Mouse (Mus musculus) liver, adult 2 months (tissue): ENCODE measurements around the gene Csad. TPM values are rescaled to one million over a fixed set of nuclear protein-coding genes. Genes with fewer than 3 reads are reported as not detected.

ENCODE experiments used
- DNase-seq: peaks from one replicate; pipeline ENCODE4 v3.0.0-alpha.2; 2011; ENCODE audit warnings: low read depth, low spot score; ENCODE audit errors: extremely low read depth
- H3K27ac ChIP-seq: fragments of 200-500 bp; replicated peaks from 2 replicates; pipeline ENCODE4 v1.5.1; 2012; ENCODE audit warnings: low read depth, mild to moderate bottlenecking, control low read depth, inconsistent platforms, low read length; ENCODE audit not compliant: insufficient read depth
- H3K27me3 ChIP-seq: fragments of 200-500 bp; 2 replicates; pipeline ENCODE4 v1.6.1; 2012; ENCODE audit warnings: mild to moderate bottlenecking, moderate library complexity, low read length, inconsistent platforms; ENCODE audit not compliant: control insufficient read depth, insufficient read depth
- H3K36me3 ChIP-seq: fragments of 200-500 bp; 2 replicates; pipeline ENCODE4 v1.6.1; 2012; ENCODE audit warnings: low read length, inconsistent platforms; ENCODE audit not compliant: control insufficient read depth, insufficient read depth
- H3K4me1 ChIP-seq: fragments of 200-500 bp; 2 replicates; pipeline ENCODE4 v1.6.1; 2011; ENCODE audit warnings: low read length; ENCODE audit not compliant: control insufficient read depth, insufficient read depth
- H3K4me3 ChIP-seq: fragments of 200-500 bp; 2 replicates; pipeline ENCODE4 v1.5.1; 2011; ENCODE audit warnings: low read depth, mild to moderate bottlenecking, control low read depth, low read length, moderate library complexity; ENCODE audit not compliant: insufficient read depth
- H3K79me2 ChIP-seq: fragments of 200-500 bp; 2 replicates; pipeline ENCODE4 v1.6.1; 2012; ENCODE audit warnings: inconsistent platforms, mild to moderate bottlenecking, low read length, moderate library complexity; ENCODE audit not compliant: control insufficient read depth, insufficient read depth
- H3K9ac ChIP-seq: fragments of 200-500 bp; 2 replicates; pipeline ENCODE4 v1.6.1; 2012; ENCODE audit warnings: low read depth, mild to moderate bottlenecking, control low read depth, inconsistent platforms, low read length
- CTCF ChIP-seq: fragments of 200-500 bp; IDR thresholded peaks from 2 replicates; pipeline ENCODE4 v1.5.1; 2011; ENCODE audit warnings: low read depth, low read length, control low read depth
- POLR2A ChIP-seq: fragments of 200-500 bp; IDR thresholded peaks from 2 replicates; pipeline ENCODE4 v1.6.1; 2011; ENCODE audit warnings: low read length, control low read depth; ENCODE audit not compliant: insufficient read depth; ENCODE audit errors: extremely low read depth
- WGBS: fragments of 180-500 bp; shearing (Covaris S2); methylation state at CpG from one replicate; pipeline ENCODE4 v1.1.7; 2018; 5-methylcytosine and 5-hydroxymethylcytosine counted together
- polyA plus RNA-seq: library from polyadenylated mRNA; depleted of rRNA; stranded (reverse); fragments of >200 nt; gene quantifications from 2 replicates; pipeline ENCODE4 v1.2.3, GENCODE M21; 2012; rRNA removed
- total RNA-seq: library from RNA; depleted of rRNA; stranded (reverse); fragments of >200 nt; gene quantifications from 2 replicates; pipeline ENCODE4 v1.2.3, GENCODE M21; 2014; rRNA removed

The Csad gene
- total RNA-seq, result 47.6 and 449 TPM in 2 replicates
- 107 and 123 TPM in 2 replicates for polyA plus RNA-seq

DNA sequence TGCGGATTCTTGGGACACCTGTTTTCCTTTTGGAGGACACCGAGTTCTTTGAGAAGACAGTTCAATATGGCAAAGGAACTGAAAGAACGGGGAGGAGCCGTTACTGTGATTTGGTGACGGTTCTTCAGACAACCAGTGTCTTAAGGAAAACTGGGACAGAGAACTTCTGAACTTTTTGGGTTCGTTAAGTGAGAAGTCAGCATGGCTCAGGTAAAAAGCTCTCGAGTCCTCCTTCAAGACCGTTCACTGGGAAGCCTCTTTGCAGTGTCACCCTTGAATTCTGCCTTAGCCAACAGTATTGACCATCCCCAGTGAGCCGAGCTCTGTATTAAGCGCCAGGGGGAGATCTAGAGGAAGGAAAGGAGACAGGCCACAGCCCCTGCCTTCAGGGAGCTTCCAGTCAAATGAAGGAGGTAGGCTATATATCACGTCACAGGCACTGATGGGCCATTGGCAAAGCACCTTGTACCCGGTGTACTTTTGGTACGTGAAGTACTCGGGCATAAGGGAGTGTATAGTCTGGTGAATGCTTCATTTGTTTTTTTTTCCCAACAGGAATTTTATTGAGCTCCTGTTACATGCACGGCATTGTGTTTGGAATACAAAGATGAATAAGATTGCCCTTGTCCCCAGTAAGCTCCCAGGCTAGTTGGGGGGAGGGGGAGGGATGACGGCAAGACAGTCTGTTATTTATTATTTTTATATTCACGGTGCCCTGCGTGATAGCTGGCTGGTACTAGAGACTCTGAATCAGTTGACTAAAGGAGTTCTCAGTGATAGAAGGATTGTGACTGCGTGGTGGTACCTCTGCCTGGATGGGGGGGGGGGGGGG is at the start of gene Csad:
Gene Csad (minus strand): TSS at position 51 of the 832 bp plus-strand sequence.
- Histone ChIP-seq H3K4me1 (peaks cover 11% of the 10 kb centered on the region), H3K36me3 (peaks cover 36% of the 10 kb centered on the region), H3K27ac (peak within 1 kb of the TSS; percentile 94), H3K4me3 (peak within 1 kb of the TSS; percentile 98), H3K79me2 (peaks cover 10% of the 10 kb centered on the region; the same call in 1 of the 2 replicates), H3K9ac (peak within 1 kb of the TSS; percentile 99), H3K27me3 (no peaks in the 10 kb centered on the region)
- no peak for TF ChIP-seq CTCF
- TF ChIP-seq POLR2A, result no peak
- DNase-seq, result no peak
- WGBS, result 54% methylated on average over 19 of the region's 19 CpGs

DNA sequence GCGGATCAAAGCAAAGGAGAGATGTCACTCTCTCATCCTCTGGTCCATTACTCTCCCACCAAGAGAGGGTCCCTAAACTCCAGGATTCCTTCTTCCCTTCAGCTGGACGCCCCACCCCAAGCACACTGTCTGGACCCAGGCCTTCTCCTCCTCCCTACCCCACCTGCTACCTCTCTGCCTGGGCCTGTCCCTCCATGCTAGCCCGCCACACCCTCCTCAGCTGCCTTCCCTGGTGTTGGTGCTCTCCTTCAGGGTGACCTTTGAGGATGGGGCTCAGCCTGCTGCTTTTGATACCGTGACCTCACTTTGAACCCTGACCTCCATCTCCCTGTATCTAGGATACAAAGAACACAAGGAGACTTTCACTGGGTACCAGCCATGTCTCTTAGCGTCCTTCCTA is 46.0 kb upstream of the Csad start:
- Histone ChIP-seq H3K27me3 (no peaks in the 10 kb centered on the region), H3K9ac (no peak overlapping the region), H3K4me3 (no peak overlapping the region), H3K4me1 (peaks cover 2% of the 10 kb centered on the region; the same call in 1 of the 2 replicates), H3K36me3 (no peaks in the 10 kb centered on the region), H3K27ac (no peak overlapping the region), H3K79me2 (no peaks in the 10 kb centered on the region)
- WGBS, result 86% methylated on average over 5 of the region's 5 CpGs
- DNase-seq, result no peak
- TF ChIP-seq CTCF (no peak), POLR2A (no peak)

DNA sequence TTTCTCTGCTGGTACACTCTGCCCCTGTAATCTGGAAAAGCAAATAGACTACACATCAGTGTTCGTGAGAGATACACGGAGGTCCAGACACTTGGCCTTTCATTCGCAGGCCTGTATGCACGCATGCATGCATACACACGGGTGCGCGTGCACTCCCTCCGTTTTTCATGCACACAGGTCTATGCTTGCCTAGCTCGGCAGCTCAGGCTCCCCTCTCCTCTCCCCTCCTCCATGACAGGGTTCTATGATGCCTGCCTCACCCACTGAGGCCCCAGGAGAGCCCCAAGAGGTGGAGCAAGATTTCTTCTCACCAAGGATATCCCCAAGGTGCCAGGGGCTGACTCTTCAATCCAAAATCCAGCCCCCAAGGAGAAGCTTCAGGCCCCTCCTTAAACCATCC is 45.4 kb upstream of the Csad start:
- H3K4me3 ChIP-seq, result no peak overlapping the region
- H3K36me3 ChIP-seq, result no peaks in the 10 kb centered on the region
- WGBS, result 68% methylated on average over 9 of the region's 9 CpGs
- 0 out of 2 replicates have a peak overlapping the region, but pooled peaks have one; percentile 13 for H3K27ac ChIP-seq
- peaks cover 4% of the 10 kb centered on the region; the same call in 1 of the 2 replicates for H3K4me1 ChIP-seq
- DNase-seq, result no peak
- TF ChIP-seq POLR2A (no peak), CTCF (no peak)
- no peaks in the 10 kb centered on the region for H3K79me2 ChIP-seq
- no peaks in the 10 kb centered on the region for H3K27me3 ChIP-seq
- H3K9ac ChIP-seq, result no peak overlapping the region

DNA sequence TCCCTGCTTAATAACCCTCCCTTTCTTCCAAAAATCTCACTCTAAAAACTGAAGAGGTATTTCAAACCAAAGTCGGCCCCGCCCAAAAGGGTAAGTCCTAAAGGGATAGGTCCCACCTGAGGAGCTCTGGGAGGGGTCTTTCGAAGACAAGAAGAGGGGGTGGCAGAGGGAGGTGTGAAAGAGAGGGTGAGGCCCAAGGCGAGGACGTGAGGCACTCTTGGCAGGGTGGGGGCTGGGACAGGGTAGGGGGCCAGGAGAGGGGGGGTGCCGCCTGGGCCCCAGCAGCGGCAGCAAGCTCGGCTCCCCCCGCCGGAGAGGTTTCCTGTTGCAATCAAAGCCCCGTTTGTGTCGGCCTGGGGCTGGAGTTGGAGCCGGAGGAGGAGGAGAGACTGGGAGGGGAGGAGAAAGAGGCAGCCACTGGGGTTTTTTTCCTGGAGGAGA is 44.7 kb upstream of the Csad start:
- no peaks in the 10 kb centered on the region for H3K27me3 ChIP-seq
- H3K27ac ChIP-seq, result peak overlapping the region; percentile 35
- DNase-seq, result no peak
- WGBS, result 31% methylated on average over 13 of the region's 13 CpGs
- H3K79me2 ChIP-seq, result no peaks in the 10 kb centered on the region
- no peak for TF ChIP-seq POLR2A
- TF ChIP-seq CTCF, result no peak
- H3K9ac ChIP-seq, result 0 out of 2 replicates have a peak overlapping the region, but pooled peaks have one; percentile 8
- peak overlapping the region; percentile 5; the same call in 1 of the 2 replicates for H3K4me3 ChIP-seq
- peaks cover 4% of the 10 kb centered on the region; the same call in 1 of the 2 replicates for H3K4me1 ChIP-seq
- H3K36me3 ChIP-seq, result no peaks in the 10 kb centered on the region

DNA sequence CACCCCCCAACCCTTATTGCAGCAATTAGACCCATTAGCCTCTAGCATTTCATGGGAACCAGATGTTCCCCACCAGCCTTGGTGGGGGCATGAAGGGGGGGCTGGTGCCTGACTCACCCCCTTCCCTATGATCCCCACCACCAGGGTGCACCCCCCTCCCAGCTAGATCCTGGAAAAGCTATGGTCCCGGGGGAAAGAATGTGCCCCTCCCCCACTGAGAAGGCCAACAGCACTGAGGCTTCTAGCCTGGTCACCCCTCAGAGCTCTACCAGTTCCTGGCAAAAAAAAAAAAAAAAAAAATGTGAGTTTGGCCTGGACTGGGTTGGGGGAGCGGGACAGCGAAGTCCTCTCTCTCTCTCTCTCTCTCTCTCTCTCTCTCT is 44.3 kb upstream of the Csad start:
- H3K36me3 ChIP-seq, result no peaks in the 10 kb centered on the region
- no peaks in the 10 kb centered on the region for H3K79me2 ChIP-seq
- TF ChIP-seq POLR2A (no peak), CTCF (no peak)
- 36% methylated on average over 3 of the region's 3 CpGs for WGBS
- no peak overlapping the region for H3K4me3 ChIP-seq
- no peaks in the 10 kb centered on the region for H3K27me3 ChIP-seq
- peak overlapping the region; percentile 35 for H3K27ac ChIP-seq
- H3K9ac ChIP-seq, result no peak overlapping the region
- H3K4me1 ChIP-seq, result peaks cover 4% of the 10 kb centered on the region; the same call in 1 of the 2 replicates
- no peak for DNase-seq
